Mouse (Mus musculus) CH12.LX (cell line): ENCODE results near the gene Gm11020. TPM values are rescaled to one million over a fixed set of nuclear protein-coding genes. Genes with fewer than 3 reads are reported as not detected.

Source experiments
- polyA plus RNA-seq: library from polyadenylated mRNA; unstranded; fragments of >175 nt; gene quantifications from 2 replicates; pipeline ENCODE4 v1.2.1, GENCODE M21; 2012; ENCODE audit warnings: low read depth; ENCODE audit not compliant: insufficient read length
- total RNA-seq, 2 experiments: library from RNA; depleted of rRNA; stranded (reverse); fragments of 300-350 nt in 1 of 2; fragments of >200 nt in 1 of 2; gene quantifications; 2 replicates each; pipeline ENCODE4 v1.2.3; 2012 to 2014

Gene Gm11020
- total and polyA plus RNA-seq, 3 experiments, result not detected

Other genes starting within 250 kb of the Gm11020 start
- gene Cdh5, start 219.9 kb upstream of the Gm11020 start, total RNA-seq (2012; rRNA removed), result 0.25 and 0.34 TPM in 2 replicates
- 0.20 and 0.48 TPM in 2 replicates for gene Cdh5, start 219.9 kb upstream of the Gm11020 start, total RNA-seq (2014; rRNA removed)
- gene Cdh5, start 219.9 kb upstream of the Gm11020 start, polyA plus RNA-seq, result 1.7 and 1.8 TPM in 2 replicates
- not detected in 2 replicates for gene Bean1, start 151.1 kb upstream of the Gm11020 start, total RNA-seq (2012; rRNA removed)
- gene Bean1, start 151.1 kb upstream of the Gm11020 start, total RNA-seq (2014; rRNA removed), result not detected in 2 replicates
- gene Bean1, start 151.1 kb upstream of the Gm11020 start, polyA plus RNA-seq, result not detected in 2 replicates
- gene Tk2, start 73.0 kb upstream of the Gm11020 start, total RNA-seq (2012; rRNA removed), result 9.2 and 13.5 TPM in 2 replicates
- 8.7 and 8.9 TPM in 2 replicates for gene Tk2, start 73.0 kb upstream of the Gm11020 start, total RNA-seq (2014; rRNA removed)
- gene Tk2, start 73.0 kb upstream of the Gm11020 start, polyA plus RNA-seq, result 7.3 TPM in 2 replicates
- 20.7 and 25.3 TPM in 2 replicates for gene Cklf, start 70.7 kb upstream of the Gm11020 start, total RNA-seq (2012; rRNA removed)
- 35.2 and 38.8 TPM in 2 replicates for gene Cklf, start 70.7 kb upstream of the Gm11020 start, total RNA-seq (2014; rRNA removed)
- 25.0 and 29.7 TPM in 2 replicates for gene Cklf, start 70.7 kb upstream of the Gm11020 start, polyA plus RNA-seq
- gene Cmtm2a, start 28.4 kb upstream of the Gm11020 start, total RNA-seq (2012; rRNA removed), result not detected in 2 replicates
- not detected in 2 replicates for gene Cmtm2a, start 28.4 kb upstream of the Gm11020 start, total RNA-seq (2014; rRNA removed)
- gene Cmtm2a, start 28.4 kb upstream of the Gm11020 start, polyA plus RNA-seq, result not detected in 2 replicates
- gene Gm45711, start 11.5 kb upstream of the Gm11020 start, total RNA-seq (2012; rRNA removed), result not detected in 2 replicates
- not detected in 2 replicates for gene Gm45711, start 11.5 kb upstream of the Gm11020 start, total RNA-seq (2014; rRNA removed)
- not detected in 2 replicates for gene Gm45711, start 11.5 kb upstream of the Gm11020 start, polyA plus RNA-seq
- gene Cmtm1, start 11.4 kb upstream of the Gm11020 start, total RNA-seq (2012; rRNA removed), result not detected in 2 replicates
- gene Cmtm1, start 11.4 kb upstream of the Gm11020 start, total RNA-seq (2014; rRNA removed), result not detected in 2 replicates
- not detected in 2 replicates for gene Cmtm1, start 11.4 kb upstream of the Gm11020 start, polyA plus RNA-seq
- not detected in 2 replicates for gene Cmtm2b, start 663 bp downstream of the Gm11020 start, total RNA-seq (2012; rRNA removed)
- not detected in 2 replicates for gene Cmtm2b, start 663 bp downstream of the Gm11020 start, total RNA-seq (2014; rRNA removed)
- gene Cmtm2b, start 663 bp downstream of the Gm11020 start, polyA plus RNA-seq, result not detected in 2 replicates
- 3.9 TPM in 2 replicates for gene Cmtm3, start 17.8 kb downstream of the Gm11020 start, total RNA-seq (2012; rRNA removed)
- gene Cmtm3, start 17.8 kb downstream of the Gm11020 start, total RNA-seq (2014; rRNA removed), result 4.2 and 4.3 TPM in 2 replicates
- 8.8 and 11.0 TPM in 2 replicates for gene Cmtm3, start 17.8 kb downstream of the Gm11020 start, polyA plus RNA-seq
- 2.3 and 2.7 TPM in 2 replicates for gene Cmtm4, start 74.2 kb downstream of the Gm11020 start, total RNA-seq (2012; rRNA removed)
- 2.5 and 2.6 TPM in 2 replicates for gene Cmtm4, start 74.2 kb downstream of the Gm11020 start, total RNA-seq (2014; rRNA removed)
- gene Cmtm4, start 74.2 kb downstream of the Gm11020 start, polyA plus RNA-seq, result 2.6 and 3.0 TPM in 2 replicates
- gene Dync1li2, start 121.5 kb downstream of the Gm11020 start, total RNA-seq (2012; rRNA removed), result 12.7 and 15.8 TPM in 2 replicates
- 14.3 and 17.7 TPM in 2 replicates for gene Dync1li2, start 121.5 kb downstream of the Gm11020 start, total RNA-seq (2014; rRNA removed)
- gene Dync1li2, start 121.5 kb downstream of the Gm11020 start, polyA plus RNA-seq, result 22.8 and 30.4 TPM in 2 replicates
- not detected in 2 replicates for gene Terb1, start 188.3 kb downstream of the Gm11020 start, total RNA-seq (2012; rRNA removed)
- not detected in 2 replicates for gene Terb1, start 188.3 kb downstream of the Gm11020 start, total RNA-seq (2014; rRNA removed)
- gene Terb1, start 188.3 kb downstream of the Gm11020 start, polyA plus RNA-seq, result not detected in 2 replicates
- gene Nae1, start 213.1 kb downstream of the Gm11020 start, total RNA-seq (2012; rRNA removed), result 26.0 and 34.5 TPM in 2 replicates
- gene Nae1, start 213.1 kb downstream of the Gm11020 start, total RNA-seq (2014; rRNA removed), result 95.0 and 113 TPM in 2 replicates
- 33.6 and 36.5 TPM in 2 replicates for gene Nae1, start 213.1 kb downstream of the Gm11020 start, polyA plus RNA-seq
- gene Car7, start 213.1 kb downstream of the Gm11020 start, total RNA-seq (2012; rRNA removed), result 0.85 and 0.88 TPM in 2 replicates
- 0.62 and 0.92 TPM in 2 replicates for gene Car7, start 213.1 kb downstream of the Gm11020 start, total RNA-seq (2014; rRNA removed)
- gene Car7, start 213.1 kb downstream of the Gm11020 start, polyA plus RNA-seq, result 1.2 and 1.3 TPM in 2 replicates